Mouse (Mus musculus) forebrain, embryonic 13.5 days (tissue): Measurements from ENCODE around the gene Stpg2. TPM values are rescaled to one million over a fixed set of nuclear protein-coding genes. Genes with fewer than 3 reads are reported as not detected.

Experiments used
- ATAC-seq: fragments of 200-750 bp; cut with Nextera tagmentation; 2 replicates; pipeline ENCODE4 v1.8.0; 2017
- H3K27ac ChIP-seq: fragments of 300-500 bp; sonication (generic); 2 replicates; pipeline ENCODE4 v1.5.1; 2015; ENCODE audit warnings: inconsistent platforms, mild to moderate bottlenecking, moderate library complexity
- H3K27me3 ChIP-seq: fragments of 300-500 bp; sonication (generic); 2 replicates; pipeline ENCODE4 v1.6.1; 2015; ENCODE audit warnings: mild to moderate bottlenecking, inconsistent platforms
- H3K36me3 ChIP-seq: fragments of 300-500 bp; sonication (generic); 2 replicates; pipeline ENCODE4 v1.6.1; 2015; ENCODE audit warnings: mild to moderate bottlenecking, inconsistent platforms; ENCODE audit not compliant: poor library complexity, severe bottlenecking
- H3K4me1 ChIP-seq: fragments of 300-500 bp; sonication (generic); 2 replicates; pipeline ENCODE4 v1.6.1; 2015; ENCODE audit warnings: inconsistent platforms
- H3K4me2 ChIP-seq: fragments of 300-500 bp; sonication (generic); 2 replicates; pipeline ENCODE4 v1.6.1; 2015; ENCODE audit warnings: inconsistent platforms, mild to moderate bottlenecking, moderate library complexity
- H3K4me3 ChIP-seq: fragments of 300-500 bp; sonication (generic); 2 replicates; pipeline ENCODE4 v1.5.1; 2015; ENCODE audit warnings: mild to moderate bottlenecking, inconsistent platforms
- H3K9ac ChIP-seq: fragments of 300-500 bp; sonication (generic); 2 replicates; pipeline ENCODE4 v1.6.1; 2015; ENCODE audit warnings: mild to moderate bottlenecking, inconsistent platforms
- H3K9me3 ChIP-seq: fragments of 300-500 bp; sonication (generic); replicated peaks from 2 replicates; pipeline ENCODE4 v1.6.1; 2016; ENCODE audit warnings: inconsistent platforms
- WGBS: fragments of 180-500 bp; shearing (Covaris S2); methylation state at CpG from one replicate; pipeline ENCODE4 v1.1.7; 2015; 5-methylcytosine and 5-hydroxymethylcytosine counted together
- polyA plus RNA-seq: library from polyadenylated mRNA; unstranded; fragments of >200 nt; fragmentation: Nextera tagmentation; extraction: Ambion mirVana; gene quantifications from 2 replicates; pipeline ENCODE4 v1.2.1, GENCODE M21; 2015

Stpg2 gene
- polyA plus RNA-seq: not detected in 2 replicates

GRCm38 (mm10) chr3:139205444-139205998, at the start of gene Stpg2:
Stpg2 (plus strand) TSS chr3:139205694.
- Histone ChIP-seq H3K27ac (peak within 1 kb of the TSS; percentile 93), H3K27me3 (peaks cover 30% of the 10 kb centered on the region), H3K36me3 (no peaks in the 10 kb centered on the region), H3K4me3 (peak within 1 kb of the TSS; percentile 63), H3K4me2 (peak within 1 kb of the TSS; percentile 77), H3K9ac (peak within 1 kb of the TSS; percentile 68), H3K4me1 (no peaks in the 10 kb centered on the region), H3K9me3 (no peaks in the 10 kb centered on the region)
- ATAC-seq: peak; percentile 99
- WGBS: under 1% methylated on average over 49 of the region's 49 CpGs

- Histone ChIP-seq H3K4me1 (no peaks in the 10 kb centered on the region), H3K36me3 (no peaks in the 10 kb centered on the region), H3K27ac (no peak overlapping the region), H3K9me3 (no peaks in the 10 kb centered on the region), H3K4me2 (no peak overlapping the region), H3K9ac (no peak overlapping the region), H3K27me3 (no peaks in the 10 kb centered on the region), H3K4me3 (no peak overlapping the region)
- ATAC-seq: no peak
- WGBS: 83% methylated on average over 2 of the region's 2 CpGs
Observed at GRCm38 (mm10) chr3:139162146-139162545, 43.3 kb upstream of the Stpg2 start.

DNA sequence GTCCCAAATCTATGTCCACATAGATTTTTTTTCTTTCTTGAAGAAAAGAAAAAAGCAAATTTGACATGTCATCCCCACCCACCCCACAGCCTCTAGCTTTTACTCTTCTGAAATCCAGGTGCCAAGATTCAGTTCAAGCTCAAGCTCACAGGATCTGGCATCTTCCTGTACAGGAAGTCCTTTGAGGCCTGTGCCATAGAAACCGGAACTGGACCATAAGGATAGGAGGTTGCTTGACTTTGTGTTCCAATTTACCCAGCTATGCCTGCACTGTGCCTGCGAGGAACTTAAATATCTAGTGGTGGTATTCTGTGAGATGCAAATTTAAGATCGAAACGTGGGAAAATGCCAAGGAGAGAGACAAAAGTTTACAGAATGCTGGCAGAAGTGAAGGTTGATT, 42.8 kb upstream of the Stpg2 start:
- no peak overlapping the region for H3K4me2 ChIP-seq

GRCm38 (mm10) chr3:139168510-139169269, 36.8 kb upstream of the Stpg2 start:
- Histone ChIP-seq H3K9me3 (no peaks in the 10 kb centered on the region), H3K36me3 (no peaks in the 10 kb centered on the region), H3K27me3 (no peaks in the 10 kb centered on the region), H3K27ac (no peak overlapping the region; the same call in 1 of the 2 replicates), H3K4me2 (no peak overlapping the region), H3K4me1 (peaks cover 4% of the 10 kb centered on the region; the same call in 1 of the 2 replicates), H3K9ac (no peak overlapping the region), H3K4me3 (no peak overlapping the region)
- WGBS: 36% methylated on average over 4 of the region's 4 CpGs
- ATAC-seq: peak; percentile 48; the same call in 1 of the 2 replicates

More for the DNA sequence above, 42.8 kb upstream of the Stpg2 start:
- Histone ChIP-seq H3K9ac (no peak overlapping the region), H3K27me3 (no peaks in the 10 kb centered on the region), H3K9me3 (no peaks in the 10 kb centered on the region), H3K4me1 (no peaks in the 10 kb centered on the region), H3K4me3 (no peak overlapping the region), H3K36me3 (no peaks in the 10 kb centered on the region), H3K27ac (no peak overlapping the region)
- WGBS: 84% methylated on average over 4 of the region's 4 CpGs
- ATAC-seq: no peak

- Histone ChIP-seq H3K4me3 (no peak overlapping the region), H3K4me2 (no peak overlapping the region), H3K9me3 (no peaks in the 10 kb centered on the region), H3K4me1 (peaks cover 4% of the 10 kb centered on the region; the same call in 1 of the 2 replicates), H3K27ac (no peak overlapping the region), H3K27me3 (no peaks in the 10 kb centered on the region), H3K36me3 (no peaks in the 10 kb centered on the region), H3K9ac (no peak overlapping the region)
- no peak for ATAC-seq
- WGBS: 50% methylated on average over 1 of the region's 1 CpGs
Observed at GRCm38 (mm10) chr3:139169740-139170139, 35.8 kb upstream of the Stpg2 start.

GRCm38 (mm10) chr3:139176936-139177335, 28.6 kb upstream of the Stpg2 start:
- H3K27ac ChIP-seq: no peak overlapping the region
- no peaks in the 10 kb centered on the region for H3K27me3 ChIP-seq
- H3K9me3 ChIP-seq: no peaks in the 10 kb centered on the region
- H3K4me2 ChIP-seq: no peak overlapping the region
- H3K36me3 ChIP-seq: no peaks in the 10 kb centered on the region
- H3K4me3 ChIP-seq: no peak overlapping the region
- no peak overlapping the region for H3K9ac ChIP-seq
- no peaks in the 10 kb centered on the region for H3K4me1 ChIP-seq
- 38% methylated on average over 1 of the region's 1 CpGs for WGBS
- ATAC-seq: no peak

DNA sequence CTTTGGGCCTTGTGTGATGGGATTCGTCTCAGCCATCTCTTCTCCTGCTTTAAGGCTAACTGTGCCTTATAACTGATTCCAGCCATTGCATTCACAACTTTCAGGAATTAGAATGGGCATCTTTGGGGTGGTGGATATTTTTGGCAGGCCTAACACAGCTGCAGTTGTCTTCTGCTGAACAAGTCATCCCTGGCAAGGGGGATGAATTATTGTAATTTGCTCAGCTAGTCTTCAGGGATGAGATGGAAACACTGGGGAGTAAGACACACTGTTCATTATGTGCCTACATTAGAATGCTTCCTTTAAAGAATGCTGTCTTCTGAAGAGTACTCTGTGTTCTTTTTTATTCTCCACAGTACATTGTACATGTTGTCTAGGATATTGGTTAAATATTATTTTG, 14.0 kb upstream of the Stpg2 start:
- no peaks in the 10 kb centered on the region for H3K9me3 ChIP-seq
- no peaks in the 10 kb centered on the region for H3K36me3 ChIP-seq
- H3K9ac ChIP-seq: no peak overlapping the region
- ATAC-seq: no peak
- H3K4me3 ChIP-seq: no peak overlapping the region
- no peaks in the 10 kb centered on the region for H3K4me1 ChIP-seq
- no peak overlapping the region for H3K27ac ChIP-seq
- WGBS: 54% methylated on average over 1 of the region's 1 CpGs
- H3K27me3 ChIP-seq: no peaks in the 10 kb centered on the region
- no peak overlapping the region for H3K4me2 ChIP-seq

DNA sequence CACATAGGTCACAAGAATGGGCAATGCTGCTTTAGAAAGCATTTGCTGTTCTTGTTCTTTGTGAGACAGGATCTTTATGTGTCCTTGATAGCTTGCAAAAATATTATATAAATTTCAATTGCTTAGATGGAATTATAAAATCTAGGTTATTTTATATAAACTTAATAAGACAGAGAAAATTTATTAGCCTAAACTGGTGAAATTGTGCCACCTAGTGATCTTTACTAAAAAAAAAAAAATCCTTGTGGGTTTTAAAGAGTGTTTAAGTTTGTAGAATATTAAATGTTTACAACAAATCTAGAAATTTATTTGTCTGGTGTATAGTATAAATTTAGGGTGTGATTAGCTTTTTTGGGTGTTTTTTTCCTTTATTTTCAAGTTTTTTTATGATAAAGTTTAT, 11.6 kb upstream of the Stpg2 start:
- H3K4me1 ChIP-seq: no peaks in the 10 kb centered on the region
- no peak overlapping the region for H3K27ac ChIP-seq
- no peak overlapping the region for H3K9ac ChIP-seq
- peaks cover 3% of the 10 kb centered on the region; the same call in 1 of the 2 replicates for H3K27me3 ChIP-seq
- H3K4me3 ChIP-seq: no peak overlapping the region
- ATAC-seq: no peak
- no peaks in the 10 kb centered on the region for H3K36me3 ChIP-seq
- no peaks in the 10 kb centered on the region for H3K9me3 ChIP-seq
- no peak overlapping the region for H3K4me2 ChIP-seq

DNA sequence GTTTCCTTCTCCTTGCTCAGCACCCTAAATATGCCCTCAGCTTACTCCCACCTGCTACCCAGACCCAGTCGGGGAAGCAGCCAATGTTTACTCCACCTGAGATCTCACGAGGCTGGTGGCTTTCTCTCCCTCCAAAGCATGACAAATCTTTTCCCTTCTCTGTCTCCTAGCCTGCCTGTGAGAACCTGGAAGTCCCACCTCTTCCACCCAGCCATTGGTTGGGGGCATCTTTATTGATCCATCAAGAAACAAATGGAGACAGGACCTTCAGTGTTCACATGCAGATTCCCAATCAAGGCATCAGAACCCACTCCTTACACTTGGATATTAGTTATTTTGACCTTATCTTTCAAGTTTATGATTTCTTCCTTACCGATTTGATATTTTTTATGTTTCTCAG, 7.1 kb upstream of the Stpg2 start:
- Histone ChIP-seq H3K9me3 (no peaks in the 10 kb centered on the region), H3K27ac (no peak overlapping the region), H3K4me1 (no peaks in the 10 kb centered on the region), H3K27me3 (peaks cover 26% of the 10 kb centered on the region), H3K4me2 (no peak overlapping the region), H3K36me3 (no peaks in the 10 kb centered on the region), H3K9ac (no peak overlapping the region), H3K4me3 (no peak overlapping the region)
- WGBS: 81% methylated on average over 3 of the region's 3 CpGs
- ATAC-seq: no peak

DNA sequence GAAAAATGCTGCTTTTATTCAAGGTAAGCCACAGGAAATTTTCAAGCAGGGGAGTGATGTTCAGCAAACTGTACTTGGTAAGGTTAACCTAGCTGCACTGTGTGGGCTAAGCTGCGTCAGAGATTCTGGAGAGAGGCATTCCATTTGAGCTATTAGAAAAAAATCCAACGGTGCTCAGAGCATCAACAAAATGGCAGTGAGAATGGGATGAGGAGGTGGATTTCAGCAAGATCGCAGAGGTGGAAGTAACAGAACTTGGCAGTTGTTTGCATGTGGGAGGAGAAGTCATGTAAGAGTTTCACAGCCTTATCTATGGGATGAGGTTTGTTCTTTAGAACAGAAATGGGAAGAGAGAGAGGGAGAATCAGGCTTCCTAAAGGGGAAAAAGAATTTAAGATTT, 5.2 kb upstream of the Stpg2 start:
- no peak for ATAC-seq
- H3K9me3 ChIP-seq: no peaks in the 10 kb centered on the region
- H3K36me3 ChIP-seq: no peaks in the 10 kb centered on the region
- H3K27ac ChIP-seq: no peak overlapping the region
- H3K9ac ChIP-seq: no peak overlapping the region
- no peak overlapping the region for H3K4me3 ChIP-seq
- H3K4me2 ChIP-seq: no peak overlapping the region
- no peaks in the 10 kb centered on the region for H3K4me1 ChIP-seq
- 74% methylated on average over 3 of the region's 3 CpGs for WGBS
- H3K27me3 ChIP-seq: peaks cover 33% of the 10 kb centered on the region

- WGBS: 73% methylated on average over 9 of the region's 9 CpGs
- H3K9ac ChIP-seq: no peak overlapping the region
- no peak for ATAC-seq
Observed at GRCm38 (mm10) chr3:139216945-139217344, 11.5 kb downstream of the Stpg2 start.

GRCm38 (mm10) chr3:139225123-139225522, 19.6 kb downstream of the Stpg2 start:
- H3K4me1 ChIP-seq: no peaks in the 10 kb centered on the region
- no peak overlapping the region for H3K4me2 ChIP-seq
- no peaks in the 10 kb centered on the region for H3K27me3 ChIP-seq
- H3K36me3 ChIP-seq: no peaks in the 10 kb centered on the region
- 73% methylated on average over 3 of the region's 3 CpGs for WGBS
- H3K27ac ChIP-seq: no peak overlapping the region
- H3K9ac ChIP-seq: no peak overlapping the region
- no peak overlapping the region for H3K4me3 ChIP-seq
- ATAC-seq: no peak
- H3K9me3 ChIP-seq: no peaks in the 10 kb centered on the region

More at GRCm38 (mm10) chr3:139216945-139217344, 11.5 kb downstream of the Stpg2 start:
- H3K9me3 ChIP-seq: no peaks in the 10 kb centered on the region
- no peak overlapping the region for H3K4me2 ChIP-seq
- H3K4me3 ChIP-seq: no peak overlapping the region
- no peak overlapping the region for H3K27ac ChIP-seq
- no peaks in the 10 kb centered on the region for H3K27me3 ChIP-seq
- no peaks in the 10 kb centered on the region for H3K4me1 ChIP-seq
- no peaks in the 10 kb centered on the region for H3K36me3 ChIP-seq
